Mouse (Mus musculus) cerebellum, postnatal 14 days (tissue): ENCODE data around the gene Gm17334.
"Not testable (repeated sequence)": the region's sequence is repeated elsewhere in the genome, so short reads cannot be mapped to it uniquely, and the experiment has no call there.

Experiments
- DNase-seq, 2 experiments: peaks; one replicate each; pipeline ENCODE4 v3.0.0; 2021; ENCODE audit warnings: mixed read lengths in 2 of 2

Gm17334 gene

GRCm38 (mm10) chr11:53770125-53770791, 2.7 kb downstream of the Gm17334 start:
- peak; percentile 49 to 56 for DNase-seq

- peak; percentile 74 to 77 for DNase-seq
These were observed 3.2 kb downstream of the Gm17334 start, which contains the start of gene Irf1 for GRCm38 (mm10) chr11:53769760-53770124. Irf1 (plus strand) TSS chr11:53770014.

GRCm38 (mm10) chr11:53769185-53769576, 3.8 kb downstream of the Gm17334 start:
- DNase-seq = no peak

GRCm38 (mm10) chr11:53768422-53769184, 4.4 kb downstream of the Gm17334 start:
- no peak for DNase-seq

GRCm38 (mm10) chr11:53764581-53764980, 8.4 kb downstream of the Gm17334 start:
- no peak for DNase-seq

GRCm38 (mm10) chr11:53763496-53764140, 9.4 kb downstream of the Gm17334 start:
- DNase-seq = peak; percentile 69 to 84

GRCm38 (mm10) chr11:53762827-53763495, 10.0 kb downstream of the Gm17334 start:
- DNase-seq = peak; percentile 47 to 70

GRCm38 (mm10) chr11:53762426-53762825, 10.6 kb downstream of the Gm17334 start:
- DNase-seq = no peak

GRCm38 (mm10) chr11:53761822-53762221, 11.2 kb downstream of the Gm17334 start:
- peak; percentile 79 to 83 for DNase-seq

- no peak for DNase-seq
These were observed 11.7 kb downstream of the Gm17334 start for GRCm38 (mm10) chr11:53761284-53761683.

- DNase-seq = peak; percentile 38 to 57
These were observed 13.2 kb downstream of the Gm17334 start for GRCm38 (mm10) chr11:53759545-53760406.

- no peak for DNase-seq
These were observed 14.1 kb downstream of the Gm17334 start for GRCm38 (mm10) chr11:53758791-53759351.

- DNase-seq = not testable (repeated sequence)
These were observed 15.0 kb downstream of the Gm17334 start for GRCm38 (mm10) chr11:53758033-53758432.

- DNase-seq = no peak
These were observed 15.4 kb downstream of the Gm17334 start for GRCm38 (mm10) chr11:53757612-53758011.

GRCm38 (mm10) chr11:53755011-53755595, 17.9 kb downstream of the Gm17334 start:
- no peak for DNase-seq

- DNase-seq = no peak
These were observed 23.2 kb downstream of the Gm17334 start for GRCm38 (mm10) chr11:53749716-53750352.

GRCm38 (mm10) chr11:53749306-53749705, 23.7 kb downstream of the Gm17334 start:
- DNase-seq = no peak

- DNase-seq = no peak
These were observed 24.4 kb downstream of the Gm17334 start for GRCm38 (mm10) chr11:53748614-53749013.

- DNase-seq = no peak
These were observed 25.0 kb downstream of the Gm17334 start for GRCm38 (mm10) chr11:53747985-53748384.

- no peak for DNase-seq
These were observed 27.7 kb downstream of the Gm17334 start for GRCm38 (mm10) chr11:53745260-53745659.

GRCm38 (mm10) chr11:53742353-53742752, 30.6 kb downstream of the Gm17334 start:
- DNase-seq = no peak
